Mouse (Mus musculus): ENCODE data around the gene Ptgis.
"Not testable (repeated sequence)": the region's sequence is repeated elsewhere in the genome, so short reads cannot be mapped to it uniquely, and the experiment has no call there.

Gene Ptgis

GRCm38 (mm10) chr2:167232132-167233008, 8.0 kb downstream of the Ptgis start:
- DNase-seq (ENCODE audit: low spot score), result peak; percentile 48

GRCm38 (mm10) chr2:167230554-167230953, 9.8 kb downstream of the Ptgis start:
- peak; percentile 69 for DNase-seq (ENCODE audit: low spot score)

DNA sequence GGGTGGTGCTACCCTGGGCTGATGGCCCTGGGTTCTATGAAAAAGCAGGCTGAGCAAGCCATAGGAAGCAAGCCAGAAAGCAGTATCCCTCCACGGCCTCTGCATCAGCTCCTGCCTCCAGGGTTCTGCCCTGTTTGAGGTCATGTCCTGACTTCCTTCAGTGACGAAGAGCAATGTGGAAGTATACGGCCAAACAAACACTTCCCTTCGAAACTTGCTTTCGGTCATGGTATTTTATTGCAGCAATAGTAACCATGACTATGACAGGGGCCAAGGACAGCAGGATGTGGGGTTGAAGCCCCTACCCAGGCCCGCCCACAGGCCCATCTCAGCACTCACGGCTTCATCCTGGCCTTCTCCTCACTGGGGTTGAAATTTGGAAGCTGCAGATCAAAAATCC, 15.5 kb downstream of the Ptgis start:
- DNase-seq (ENCODE audit: low spot score), result no peak

GRCm38 (mm10) chr2:167224194-167224593, 16.2 kb downstream of the Ptgis start:
- no peak for DNase-seq (ENCODE audit: low spot score)

DNA sequence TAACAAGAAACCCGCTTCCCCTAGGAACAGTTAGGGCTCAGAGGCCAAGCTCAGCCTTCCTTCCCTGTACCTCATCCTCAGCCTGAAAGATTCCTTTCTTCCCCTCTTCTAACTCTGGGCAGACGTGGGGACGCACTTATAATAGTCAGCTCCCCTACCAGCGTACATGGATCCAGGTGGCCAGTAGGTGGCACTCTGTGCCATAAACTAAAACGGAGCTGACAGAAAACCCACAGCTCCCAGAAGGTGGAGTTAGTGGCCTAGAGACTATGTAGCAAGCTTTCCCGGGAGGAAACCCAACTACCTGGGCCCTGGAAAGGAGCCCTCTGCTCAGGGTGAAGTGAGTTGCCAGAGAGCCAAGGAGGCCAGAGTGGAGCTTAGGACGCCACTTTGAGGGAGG, 18.3 kb downstream of the Ptgis start:
- peak; percentile 88 for DNase-seq (ENCODE audit: low spot score)

DNA sequence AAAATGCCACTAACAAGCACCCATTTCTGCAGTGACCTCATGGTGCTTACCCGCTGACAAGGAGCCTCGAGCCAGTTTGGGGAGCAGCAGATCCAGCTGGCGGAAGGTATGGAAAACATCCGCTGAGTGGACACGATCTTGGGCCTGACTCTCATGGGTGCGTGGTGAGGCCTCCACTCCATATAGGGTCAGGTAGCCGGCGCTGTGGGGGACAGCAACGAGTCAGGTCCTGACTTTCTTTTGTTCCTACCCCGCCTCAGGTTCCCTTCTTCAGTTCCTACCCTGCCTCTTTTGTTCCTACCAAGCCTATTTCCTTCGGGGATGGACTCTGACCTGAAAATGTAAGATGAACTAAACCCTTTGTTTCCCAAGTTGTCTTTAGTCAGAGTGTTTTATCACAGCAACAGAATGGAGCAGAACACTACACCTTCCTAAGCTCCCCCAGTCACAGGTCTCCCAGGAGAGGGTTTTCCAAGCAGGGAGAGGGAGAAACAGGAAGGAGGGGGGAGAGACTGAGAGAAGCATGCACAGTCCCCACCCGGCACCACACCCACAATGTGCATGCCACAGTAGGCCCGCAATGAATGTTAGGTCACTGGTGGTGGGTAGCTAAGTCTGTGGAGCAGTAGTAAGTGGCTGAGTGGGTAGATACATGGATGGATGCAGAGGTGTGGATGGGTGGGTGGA, 19.1 kb downstream of the Ptgis start:
- no peak for DNase-seq (ENCODE audit: low spot score)

DNA sequence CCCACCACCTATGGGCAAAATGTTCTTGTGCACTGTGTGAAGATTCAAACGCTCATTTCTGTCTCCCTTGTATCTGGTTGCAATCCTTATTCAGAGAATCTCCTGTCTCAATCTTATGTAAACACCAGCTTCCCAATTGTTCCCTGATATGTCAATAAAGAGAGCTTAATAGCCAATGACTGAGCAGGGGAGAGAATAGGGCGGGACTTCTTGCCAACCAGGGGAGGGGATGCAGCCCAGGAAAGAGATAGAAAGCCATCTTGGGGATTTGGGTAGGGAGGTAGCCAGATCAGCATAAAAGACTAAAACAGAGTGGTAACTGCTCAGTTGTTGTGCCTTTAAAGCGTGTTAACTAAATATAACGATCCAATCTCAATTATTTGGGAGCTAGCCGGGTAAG, 19.7 kb downstream of the Ptgis start:
- no peak for DNase-seq (ENCODE audit: low spot score)

GRCm38 (mm10) chr2:167219154-167219775, 21.1 kb downstream of the Ptgis start:
- peak; percentile 92 for DNase-seq (ENCODE audit: low spot score)

- DNase-seq (ENCODE audit: low spot score), result no peak
These were observed 26.7 kb downstream of the Ptgis start for GRCm38 (mm10) chr2:167213666-167214065.

GRCm38 (mm10) chr2:167213076-167213475, 27.3 kb downstream of the Ptgis start:
- DNase-seq (ENCODE audit: low spot score), result no peak

- DNase-seq (ENCODE audit: low spot score), result no peak
These were observed 27.9 kb downstream of the Ptgis start for GRCm38 (mm10) chr2:167212551-167212950.

GRCm38 (mm10) chr2:167212089-167212488, 28.3 kb downstream of the Ptgis start:
- no peak for DNase-seq (ENCODE audit: low spot score)

- no peak for DNase-seq (ENCODE audit: low spot score)
These were observed 30.5 kb downstream of the Ptgis start for GRCm38 (mm10) chr2:167209900-167210299.

DNA sequence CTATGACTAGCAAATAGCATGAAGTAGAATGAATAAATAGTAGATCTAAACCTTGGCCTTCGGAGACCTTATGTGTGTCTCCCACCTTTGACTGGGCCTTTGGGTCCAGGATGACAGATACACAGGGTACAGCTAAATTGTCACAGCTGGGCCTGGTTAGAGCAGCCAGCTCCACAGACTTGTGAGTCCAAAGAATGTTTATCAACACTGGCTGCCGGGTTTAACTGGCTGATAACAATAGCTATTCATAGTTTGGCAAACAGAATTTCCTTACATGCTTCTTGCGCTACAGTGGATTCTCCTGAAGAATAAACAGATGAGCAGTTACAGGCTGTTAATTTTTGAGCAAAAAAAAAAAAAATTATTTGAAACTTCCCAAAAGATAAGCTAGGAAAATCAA, 31.4 kb downstream of the Ptgis start:
- no peak for DNase-seq (ENCODE audit: low spot score)

- no peak for DNase-seq (ENCODE audit: low spot score)
These were observed 34.3 kb downstream of the Ptgis start for GRCm38 (mm10) chr2:167205918-167206629.

DNA sequence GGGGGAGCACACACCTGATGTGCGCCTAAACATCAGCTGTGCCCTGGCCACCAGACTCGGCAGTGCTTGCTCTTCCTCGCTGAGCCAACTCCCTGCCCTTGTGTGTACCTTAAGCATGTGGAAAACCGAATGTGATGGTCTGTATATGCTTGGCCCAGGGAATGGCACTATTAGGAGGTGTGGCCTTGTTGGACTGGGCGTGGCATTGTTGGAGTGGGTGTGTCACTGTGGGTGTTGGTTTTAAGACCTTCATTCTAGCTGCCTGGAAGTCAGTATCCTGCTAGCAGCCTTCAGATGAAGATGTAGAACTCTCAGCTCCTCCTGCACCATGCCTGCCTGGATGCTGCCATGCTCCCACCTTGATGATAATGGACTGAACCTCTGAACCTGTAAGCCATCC, 35.7 kb downstream of the Ptgis start:
- DNase-seq (ENCODE audit: low spot score), result not testable (repeated sequence)

- no peak for DNase-seq (ENCODE audit: low spot score)
These were observed 36.8 kb downstream of the Ptgis start for GRCm38 (mm10) chr2:167203505-167204166.

GRCm38 (mm10) chr2:167201463-167202291, 38.7 kb downstream of the Ptgis start:
- DNase-seq (ENCODE audit: low spot score), result peak; percentile 61

- peak; percentile 34 for DNase-seq (ENCODE audit: low spot score)
These were observed 41.6 kb downstream of the Ptgis start for GRCm38 (mm10) chr2:167198660-167199427.

DNA sequence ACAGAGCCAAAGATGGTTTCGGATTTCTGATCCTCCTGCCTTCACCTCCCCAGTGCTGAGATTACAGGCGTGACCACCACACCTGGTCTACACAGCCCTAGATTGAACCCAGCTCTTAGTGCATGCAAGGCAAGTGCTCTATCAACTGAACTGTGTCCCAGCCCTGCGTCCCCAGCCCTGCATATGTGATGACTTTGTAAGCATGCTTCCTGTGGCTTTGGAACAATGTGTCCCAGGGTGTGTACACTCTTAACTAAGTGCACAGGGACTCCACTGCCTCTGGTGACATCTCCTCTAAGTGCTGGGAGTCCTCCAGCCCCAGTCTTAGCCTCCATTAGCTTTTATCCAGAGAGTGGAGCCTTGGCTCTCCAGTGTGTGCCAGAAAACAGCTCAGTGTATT, 47.0 kb downstream of the Ptgis start:
- no peak for DNase-seq (ENCODE audit: low spot score)

Measured in embryo, embryonic 10.5 days (tissue).